Mouse (Mus musculus) retina, postnatal 1 day (tissue): ENCODE data around the gene Rtel1.

Experiments used
- DNase-seq: peaks from one replicate; pipeline ENCODE4 v3.0.0-alpha.2; 2012

Rtel1 gene

DNA sequence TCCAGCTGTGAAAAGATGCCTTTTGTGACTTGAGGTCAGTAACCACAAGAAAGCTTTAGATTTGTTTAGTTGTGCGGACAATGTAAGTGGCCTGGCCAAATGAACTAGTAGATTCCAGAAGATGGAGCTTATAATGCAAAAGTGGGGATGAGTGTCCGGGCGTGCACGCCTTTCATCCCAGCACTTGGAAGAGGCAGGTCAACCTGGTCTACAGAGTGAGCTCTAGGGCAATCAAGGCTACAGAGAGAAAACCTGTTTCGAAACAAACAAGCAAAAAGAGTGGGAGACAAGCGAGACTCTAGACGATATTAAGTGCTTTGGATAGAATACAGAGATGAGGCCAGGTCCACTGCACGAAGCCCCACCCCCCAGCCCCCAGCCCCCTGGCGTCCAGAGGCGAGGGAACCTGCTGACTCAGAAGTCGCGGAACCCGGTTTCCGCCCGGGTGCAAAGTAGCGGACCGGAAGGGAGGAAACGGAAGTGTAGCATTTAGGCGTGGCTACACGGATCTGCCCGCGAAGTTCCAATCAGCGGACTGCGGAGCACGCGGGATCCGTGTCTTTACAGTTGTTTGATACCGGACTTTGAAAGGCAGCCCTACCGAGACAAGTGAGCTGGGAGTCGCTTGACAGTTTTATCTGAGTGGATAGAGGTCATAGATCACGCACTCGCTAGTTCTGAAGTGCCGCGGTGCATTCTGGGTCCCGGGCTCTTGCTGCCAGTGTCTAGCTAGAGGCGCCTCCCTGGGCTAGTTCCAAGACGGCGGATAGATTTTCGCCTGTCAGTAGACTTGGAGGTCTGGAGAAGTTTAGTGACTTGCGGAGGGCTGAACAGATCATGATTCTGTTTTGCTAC lies at the start of gene Rtel1:
Rtel1 (plus strand) TSS at position 492 of the 855 bp plus-strand sequence.
- DNase-seq: peak; percentile 94

DNA sequence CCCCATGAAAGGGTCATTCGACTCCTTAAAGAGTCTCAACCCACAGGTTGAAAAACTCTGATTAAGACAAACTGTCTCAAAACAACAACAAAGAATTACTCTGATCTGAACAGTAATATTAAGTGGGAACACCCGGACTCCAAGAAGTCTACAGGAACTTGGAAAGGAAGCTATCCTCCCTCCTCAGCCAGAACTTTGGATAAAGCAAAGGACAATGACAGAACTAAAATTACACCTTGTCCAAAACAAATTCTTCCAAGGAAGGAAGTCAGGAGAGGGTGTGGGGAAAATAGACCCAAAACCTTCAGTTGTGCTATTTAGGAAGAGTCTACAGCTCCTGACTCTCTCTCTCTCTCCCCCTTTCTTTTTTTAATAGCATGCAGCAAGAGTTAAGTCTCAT lies 47.4 kb upstream of the Rtel1 start:
- no peak for DNase-seq

DNA sequence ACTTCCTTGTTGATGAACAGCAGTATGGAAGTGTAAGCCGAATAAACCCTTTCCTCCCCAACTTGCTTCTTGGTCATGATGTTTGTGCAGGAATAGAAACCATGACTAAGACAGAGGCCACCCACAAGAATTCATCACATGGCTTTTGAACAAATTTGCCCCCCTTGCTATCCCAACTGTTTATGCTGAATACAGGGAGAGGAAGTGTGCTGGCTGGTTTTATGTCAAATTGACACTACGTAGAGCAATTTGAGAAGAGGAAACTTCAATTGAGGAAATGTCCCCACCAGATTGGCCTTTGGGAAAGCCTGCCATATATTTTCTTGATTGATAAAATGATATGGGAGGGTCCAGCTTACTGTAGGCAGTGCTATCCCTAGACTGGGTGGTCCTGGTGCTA lies 45.7 kb upstream of the Rtel1 start:
- DNase-seq: no peak

DNA sequence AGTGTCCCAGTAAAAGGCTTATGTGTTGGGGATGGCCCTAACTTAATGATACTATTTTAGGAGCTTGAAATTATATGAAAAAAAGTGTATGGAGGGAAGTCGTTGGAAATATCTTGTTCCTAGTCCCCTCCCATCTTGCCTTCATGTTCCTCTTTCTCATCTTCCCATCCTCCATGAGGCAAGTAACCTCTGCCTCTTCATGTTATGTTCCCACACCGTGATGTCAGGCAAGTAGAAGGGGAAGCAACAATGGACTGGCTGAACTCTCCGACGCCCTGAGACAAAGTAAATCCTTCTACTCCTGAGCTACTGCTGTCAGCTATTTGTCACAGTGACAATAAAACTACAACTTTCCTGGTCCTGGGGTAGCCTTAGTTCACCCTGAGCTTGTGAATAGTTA lies 44.9 kb upstream of the Rtel1 start:
- DNase-seq: no peak

DNA sequence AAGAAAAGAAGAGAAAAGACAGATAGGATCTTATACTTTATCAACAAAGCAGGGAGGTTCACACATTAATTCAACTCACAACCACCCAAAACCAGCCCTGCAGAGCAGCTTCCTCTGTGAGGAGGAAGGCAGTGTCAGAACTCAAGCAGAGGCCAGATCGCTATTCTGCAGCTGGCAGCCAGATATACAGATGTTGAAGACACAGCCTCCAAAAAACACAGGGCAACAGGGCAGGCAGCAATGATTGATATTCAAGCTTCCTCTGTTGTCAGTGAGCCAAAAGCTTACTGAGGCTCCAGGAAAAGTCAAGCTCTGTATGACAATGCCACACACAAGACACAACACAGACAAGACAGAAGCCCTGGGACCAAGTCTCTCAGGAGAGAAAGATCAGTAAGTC lies 42.8 kb upstream of the Rtel1 start:
- DNase-seq: no peak

DNA sequence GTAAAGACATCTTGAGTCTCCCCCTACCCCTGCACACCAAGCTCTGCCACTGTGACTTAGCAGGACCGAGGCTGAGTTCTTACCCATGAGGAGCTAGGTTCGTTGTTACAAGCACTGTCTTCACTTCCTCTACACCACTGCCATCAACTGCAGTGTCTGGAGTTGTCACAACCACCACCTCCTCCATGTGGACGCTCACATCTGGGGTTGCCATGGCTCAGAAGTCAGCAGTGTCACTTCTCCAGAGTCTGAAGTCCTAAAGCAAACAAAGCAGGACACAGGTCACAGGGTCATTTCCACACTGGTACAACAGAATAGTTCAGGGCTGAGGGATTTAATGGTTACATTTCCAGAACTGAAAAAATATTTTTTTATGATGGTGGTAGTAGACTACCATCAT lies 41.7 kb upstream of the Rtel1 start:
- no peak for DNase-seq

DNA sequence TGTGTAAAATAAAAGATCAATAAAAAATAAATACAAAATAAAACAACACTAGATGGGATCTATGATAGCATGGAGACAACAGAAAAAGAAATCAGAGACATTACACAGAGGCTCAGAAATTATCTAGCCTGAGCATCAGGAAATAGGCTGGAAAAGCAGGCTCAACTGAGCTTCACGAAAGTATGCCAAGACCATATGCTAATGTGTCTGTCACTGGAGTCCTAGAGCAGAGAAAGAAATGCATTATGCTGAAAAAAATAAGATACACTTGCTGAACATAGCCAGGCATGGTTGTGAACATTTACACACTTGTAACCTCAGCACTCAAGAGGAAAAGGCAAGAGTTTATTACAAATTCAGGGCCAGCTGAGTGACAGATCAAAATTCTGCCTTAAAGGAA lies 39.6 kb upstream of the Rtel1 start:
- DNase-seq: no peak

DNA sequence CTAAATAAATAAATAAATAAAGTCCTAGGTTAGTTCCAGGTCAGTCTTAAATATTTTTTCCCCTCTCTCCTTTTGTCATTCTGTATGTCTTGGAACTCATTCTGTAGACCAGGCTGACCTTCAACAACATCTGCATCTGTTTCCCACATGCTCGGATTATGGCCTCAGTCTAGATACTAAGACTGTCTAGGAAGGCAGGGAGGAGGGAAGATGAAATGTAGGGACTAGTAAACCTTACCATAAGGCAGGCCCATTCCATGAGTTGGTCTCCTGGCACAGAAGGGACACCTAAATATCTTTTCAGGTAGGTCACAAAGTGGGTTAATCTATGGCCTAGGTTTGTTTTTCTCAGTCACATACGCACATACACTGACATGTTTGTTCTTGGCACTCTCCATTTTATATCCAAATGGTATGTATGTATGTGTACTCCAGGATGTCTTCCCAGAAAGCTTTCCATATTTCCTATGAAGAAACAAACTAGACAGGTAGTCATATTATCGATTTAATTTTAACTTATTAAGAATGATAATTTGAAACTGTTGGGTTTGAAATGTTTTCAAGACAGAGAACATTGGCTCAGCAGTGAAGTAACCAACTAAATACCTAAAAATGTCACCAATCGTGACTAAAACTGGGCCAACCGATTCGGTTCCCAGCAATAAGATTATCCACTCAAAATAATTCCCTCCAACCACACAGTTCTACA lies 32.8 kb upstream of the Rtel1 start:
- peak; percentile 1 for DNase-seq

DNA sequence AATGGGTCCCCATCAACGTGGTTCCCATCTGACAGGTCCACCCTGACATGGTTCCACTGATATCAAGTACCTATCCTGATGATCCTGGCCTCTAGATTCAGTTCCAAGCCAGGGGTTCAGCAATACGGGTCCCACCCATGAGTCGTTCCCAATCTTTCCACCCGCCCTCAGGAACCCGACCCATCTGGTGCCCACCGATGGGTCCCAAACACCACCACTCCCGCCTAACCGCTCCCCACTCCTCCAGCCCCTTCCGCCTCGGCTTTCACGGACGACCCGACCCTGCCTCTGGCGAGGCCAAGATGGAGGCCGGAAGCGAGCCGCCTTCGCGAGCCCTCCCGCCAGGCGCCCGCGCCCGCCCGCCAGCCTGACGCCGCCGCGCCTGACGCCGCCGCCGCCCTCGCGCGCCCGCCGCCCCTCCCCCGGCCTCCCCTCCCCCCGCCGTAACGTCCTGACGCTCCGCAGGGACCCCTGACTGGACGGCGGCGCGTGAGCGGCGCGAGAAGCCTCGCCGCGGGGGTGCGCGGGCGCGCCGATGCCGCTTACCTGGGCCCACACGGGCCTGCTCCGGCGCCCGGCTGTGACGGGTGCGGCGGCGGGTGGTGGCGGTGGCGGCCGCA lies 32.1 kb upstream of the Rtel1 start:
- peak; percentile 91 for DNase-seq

DNA sequence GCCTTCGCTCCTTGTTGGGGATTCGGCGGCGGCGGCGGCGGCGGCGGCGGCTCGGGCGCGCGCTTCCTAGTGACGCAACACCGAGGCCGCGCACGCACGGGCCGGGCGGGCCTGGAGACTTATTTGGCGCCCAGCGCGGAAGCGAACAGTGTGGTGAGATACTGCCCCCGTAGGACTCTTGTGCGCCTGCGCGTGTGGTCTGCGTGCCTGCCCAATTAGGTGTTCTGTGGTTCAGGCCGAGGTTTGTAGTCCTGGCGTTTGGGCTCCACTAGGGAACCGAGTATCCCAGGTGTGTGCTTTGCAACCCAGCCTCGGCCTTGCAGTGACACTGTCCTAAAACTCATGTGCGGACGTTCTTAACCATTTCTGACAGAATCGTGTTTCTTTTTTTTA lies 31.6 kb upstream of the Rtel1 start, which contains the start of gene Gmeb2:
Gmeb2 (minus strand) TSS at position 78 of the 393 bp plus-strand sequence.
- peak; percentile 98 for DNase-seq

DNA sequence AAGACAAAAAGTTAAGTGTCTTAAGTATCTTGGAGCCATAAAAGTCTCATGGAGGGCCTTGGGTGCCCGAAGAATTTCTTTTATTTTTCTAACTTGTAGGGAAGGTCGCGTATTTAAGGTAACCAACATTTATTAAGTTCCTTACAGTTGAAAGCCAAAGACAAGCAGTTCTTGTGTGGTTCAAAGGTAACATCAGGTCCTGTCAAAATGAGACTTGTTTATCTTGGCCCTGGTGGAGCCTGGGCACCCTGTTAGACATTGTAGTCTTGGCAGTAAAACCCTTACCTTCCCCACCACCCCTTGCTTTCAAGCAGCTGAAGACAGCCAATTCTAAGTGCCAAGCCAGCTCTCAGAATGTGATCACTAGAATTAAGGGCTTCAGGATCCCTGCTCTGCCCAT lies 30.8 kb upstream of the Rtel1 start:
- no peak for DNase-seq

DNA sequence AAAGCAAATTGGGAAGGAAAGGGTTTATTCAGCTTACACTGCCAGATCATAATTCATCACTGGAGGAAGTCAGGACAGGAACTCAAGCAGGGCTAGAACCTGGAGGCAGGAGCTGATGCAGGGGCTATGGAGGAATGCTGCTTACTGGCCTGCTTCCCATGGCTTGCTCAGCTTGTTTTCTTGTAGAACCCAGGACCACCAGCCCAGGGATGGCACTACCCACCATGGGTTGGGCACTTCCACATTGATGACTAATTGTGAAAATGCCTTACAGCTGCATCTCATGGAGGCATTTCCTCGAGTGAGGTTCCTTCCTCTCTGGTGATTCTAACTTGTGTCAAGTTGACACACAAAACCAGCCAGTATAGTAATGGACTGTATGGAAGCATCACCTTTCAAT lies 28.6 kb upstream of the Rtel1 start:
- DNase-seq: no peak

DNA sequence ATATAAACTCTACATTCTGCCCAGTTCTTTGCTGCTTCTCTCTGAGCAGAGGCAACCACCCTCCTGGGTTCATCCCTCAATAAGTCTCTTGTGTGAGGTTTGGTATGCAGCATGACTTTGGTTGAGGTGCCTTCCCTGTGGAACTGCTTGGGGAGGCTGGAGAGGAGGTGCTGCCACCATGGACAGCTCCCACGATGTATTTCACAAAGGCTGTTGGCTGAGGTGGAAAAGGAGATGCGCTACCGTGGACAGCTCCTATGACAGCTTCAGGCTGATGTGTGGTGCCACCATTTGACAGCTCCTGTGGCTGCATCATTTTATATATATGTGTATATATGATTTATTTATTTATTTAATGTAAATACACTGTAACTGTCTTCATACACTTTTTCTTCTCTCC lies 17.5 kb upstream of the Rtel1 start:
- DNase-seq: peak; percentile 9

DNA sequence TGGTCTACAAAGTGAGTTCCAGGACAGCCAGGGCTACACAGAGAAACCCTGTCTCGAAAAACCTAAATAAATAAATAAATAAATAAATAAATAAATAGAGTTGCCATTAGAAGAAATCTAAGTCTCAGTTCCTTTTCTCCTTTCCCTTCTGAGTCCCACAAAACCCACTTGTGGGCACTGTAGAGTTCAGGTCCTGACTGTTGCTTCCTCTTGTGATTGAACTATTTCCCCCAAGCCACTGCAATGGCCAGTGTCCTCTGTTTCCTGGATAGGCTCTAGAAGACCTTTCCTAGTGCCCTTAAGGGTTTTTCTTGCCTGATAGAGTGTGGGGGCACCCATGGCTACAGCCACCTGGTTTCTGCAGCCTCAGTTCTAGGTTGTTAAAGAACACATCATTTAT lies 14.6 kb upstream of the Rtel1 start:
- no peak for DNase-seq

DNA sequence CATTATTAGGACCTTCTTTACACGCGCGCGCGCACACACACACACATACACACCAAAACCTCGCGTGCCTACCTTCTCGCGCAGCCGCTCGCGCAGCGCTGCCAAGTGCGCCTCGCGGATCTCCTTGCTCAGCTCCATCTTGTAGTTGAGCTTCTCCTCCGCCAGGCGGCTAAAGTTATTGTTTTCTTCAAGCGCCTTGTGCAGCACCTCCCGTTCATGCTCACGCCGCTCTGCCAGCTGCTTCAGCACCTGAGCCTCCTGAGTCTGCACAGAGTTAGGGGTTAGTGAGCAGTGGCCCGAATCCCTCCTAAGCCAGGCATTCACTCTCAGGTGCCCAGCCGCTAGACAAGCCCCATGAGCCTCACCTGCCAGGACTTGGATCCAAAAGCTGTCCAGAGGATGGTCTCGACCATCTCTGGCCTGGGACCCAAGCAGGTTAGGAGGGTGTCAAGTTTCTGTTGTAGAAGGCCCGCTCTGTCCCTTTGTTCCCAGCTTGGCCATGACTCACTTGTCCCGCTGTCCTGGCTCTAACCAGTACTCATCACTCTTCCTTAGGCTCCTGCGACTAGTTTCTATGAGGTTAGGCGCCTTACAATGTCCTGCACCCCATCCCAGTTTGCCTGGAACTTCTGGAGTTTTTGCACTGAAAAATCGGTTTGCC lies 12.3 kb upstream of the Rtel1 start:
- peak; percentile 79 for DNase-seq

DNA sequence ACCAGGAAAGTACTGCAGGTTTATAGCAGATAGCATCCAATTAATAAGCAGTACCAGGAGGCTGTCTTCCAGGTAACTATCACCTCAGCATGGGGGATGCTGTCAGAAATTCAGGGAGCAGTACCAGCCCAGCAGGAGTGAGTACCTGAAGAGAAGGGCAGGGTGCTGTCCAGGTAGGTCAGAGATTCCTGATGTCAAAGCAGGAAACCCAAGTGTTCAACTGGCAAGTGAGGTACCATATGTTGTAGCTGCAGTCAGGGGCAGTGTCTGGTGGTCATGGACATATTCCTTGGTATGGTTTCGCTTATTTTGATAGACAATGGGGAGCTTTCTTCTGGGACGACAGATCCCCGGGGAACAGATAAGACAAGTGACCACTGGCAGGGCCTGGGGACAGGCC lies 7.1 kb upstream of the Rtel1 start:
- DNase-seq: no peak

DNA sequence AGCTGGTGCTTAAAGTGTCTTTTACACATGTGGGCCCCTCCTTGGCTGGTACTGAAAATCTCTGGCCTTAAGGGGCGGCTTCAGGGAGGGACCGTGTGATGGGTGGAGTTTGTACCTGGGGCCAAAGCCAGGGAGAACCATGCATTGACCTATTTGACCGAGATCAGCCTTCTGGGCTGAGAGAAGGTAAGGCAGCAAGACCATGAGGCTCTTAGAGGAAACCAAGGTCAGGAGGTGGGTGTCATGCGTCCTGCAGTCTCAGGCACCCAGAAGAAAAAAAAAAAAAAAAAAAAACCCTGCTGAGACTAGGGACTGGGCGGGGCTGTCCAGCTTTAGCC lies 6.6 kb upstream of the Rtel1 start:
- DNase-seq: no peak

DNA sequence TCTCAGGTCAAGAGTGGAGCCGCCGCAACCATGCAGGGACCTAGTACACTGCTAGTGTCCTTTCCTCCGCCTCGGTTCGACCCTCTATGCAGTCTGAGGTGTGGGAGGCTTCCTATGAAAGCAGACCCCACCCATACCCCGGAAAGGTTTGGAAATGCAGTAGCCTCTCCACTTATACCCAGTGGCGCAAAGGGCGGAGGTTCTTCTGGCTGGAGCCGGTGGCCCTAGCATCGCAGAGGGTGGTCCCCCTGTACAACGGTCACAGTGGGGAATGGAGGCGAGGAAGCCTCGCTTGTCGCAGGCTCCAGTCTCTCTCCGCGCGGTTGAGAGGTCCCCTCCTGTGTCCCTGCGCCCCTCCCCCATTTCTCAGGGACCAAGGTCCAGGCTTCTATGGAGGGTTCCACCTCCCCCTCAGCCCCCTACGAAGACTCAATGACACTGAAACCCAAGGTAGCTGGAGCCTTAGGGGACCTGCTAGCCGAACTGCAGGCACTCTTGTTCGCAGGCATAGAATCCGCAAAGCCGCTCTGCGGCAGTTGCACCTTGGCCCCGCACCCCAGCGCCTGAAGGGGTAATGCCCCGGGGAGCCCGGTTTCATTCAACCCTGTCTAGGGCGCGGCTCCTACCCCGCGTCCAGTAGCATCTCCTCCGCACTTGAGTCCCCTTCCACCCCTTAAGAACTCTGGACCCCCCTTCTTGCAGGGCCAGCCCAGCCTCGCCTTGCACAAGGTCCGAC lies 6.0 kb upstream of the Rtel1 start:
- peak; percentile 48 for DNase-seq

DNA sequence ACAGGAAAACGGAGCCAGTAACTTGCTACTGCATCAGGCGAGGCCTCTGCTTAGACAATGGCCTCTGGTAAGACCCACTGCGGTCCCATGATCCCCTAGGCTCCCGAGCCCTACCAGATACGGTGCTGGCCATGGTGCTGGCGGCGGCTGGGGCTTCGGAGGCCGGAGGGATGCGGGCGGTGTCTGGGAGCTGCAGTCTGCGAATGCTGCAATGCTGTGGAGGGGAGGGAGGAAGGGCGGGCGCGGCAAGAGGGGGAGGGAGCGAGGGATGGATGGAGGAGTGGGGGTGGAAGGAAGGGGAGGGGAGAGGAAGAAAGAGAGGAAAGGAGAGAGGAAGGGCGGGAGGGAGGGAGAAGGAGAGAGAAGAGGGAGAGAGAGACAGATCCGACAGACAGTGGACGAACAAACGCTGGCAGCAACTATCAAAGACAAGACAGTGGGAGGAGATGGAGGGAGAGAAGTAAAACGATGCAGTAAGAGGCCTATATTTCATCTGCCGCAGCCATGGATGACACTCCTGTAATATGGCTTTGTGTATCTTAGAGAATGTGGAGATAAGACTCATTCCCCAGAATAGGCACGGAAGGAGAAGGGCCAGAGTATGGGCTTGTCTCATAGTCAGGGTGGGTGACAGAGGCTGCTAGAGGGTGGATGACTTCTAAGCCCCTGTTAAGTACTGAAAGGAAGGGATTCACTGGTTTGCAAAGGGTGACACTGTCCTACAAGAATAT lies 5.3 kb upstream of the Rtel1 start, which contains the start of gene Stmn3:
Stmn3 (minus strand) TSS at position 421 of the 731 bp plus-strand sequence.
- DNase-seq: peak; percentile 79

DNA sequence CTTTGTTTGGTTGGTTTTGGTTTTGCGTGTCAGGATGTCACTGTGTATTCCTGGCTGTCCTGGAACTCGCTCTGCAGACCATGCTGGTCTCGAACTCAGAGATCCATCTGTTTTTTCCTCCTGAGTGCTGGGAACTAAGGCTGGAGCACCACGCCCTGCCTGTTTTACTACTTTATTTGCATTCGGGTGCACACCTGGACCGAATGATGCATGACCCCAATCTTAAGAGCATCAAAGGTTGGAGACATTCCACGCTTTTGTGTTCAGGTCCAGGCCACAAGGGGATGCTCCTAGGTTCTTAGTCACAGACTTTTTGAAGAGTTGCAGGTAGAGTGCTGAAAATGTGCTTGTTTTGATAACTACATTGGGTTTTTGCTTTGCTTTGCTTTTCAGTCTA lies 562 bp downstream of the Rtel1 start:
- no peak for DNase-seq

DNA sequence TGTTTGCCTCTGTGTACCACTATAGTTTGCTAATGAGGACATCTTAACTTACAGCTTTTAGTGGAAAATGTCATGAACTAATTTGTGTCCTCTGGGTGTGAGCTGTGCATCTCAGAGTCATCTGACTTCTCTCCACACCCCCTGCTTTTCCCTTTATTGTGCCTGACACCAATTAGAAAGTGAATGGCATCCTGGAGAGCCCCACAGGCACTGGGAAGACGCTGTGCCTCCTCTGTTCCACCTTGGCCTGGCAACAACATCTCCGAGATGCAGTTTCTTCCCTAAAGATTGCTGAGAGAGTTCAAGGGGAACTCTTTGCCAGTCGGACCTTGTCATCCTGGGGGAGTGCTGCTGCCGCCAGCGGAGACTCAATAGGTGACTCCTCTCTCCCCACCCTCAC lies 2.6 kb downstream of the Rtel1 start:
- DNase-seq: no peak

DNA sequence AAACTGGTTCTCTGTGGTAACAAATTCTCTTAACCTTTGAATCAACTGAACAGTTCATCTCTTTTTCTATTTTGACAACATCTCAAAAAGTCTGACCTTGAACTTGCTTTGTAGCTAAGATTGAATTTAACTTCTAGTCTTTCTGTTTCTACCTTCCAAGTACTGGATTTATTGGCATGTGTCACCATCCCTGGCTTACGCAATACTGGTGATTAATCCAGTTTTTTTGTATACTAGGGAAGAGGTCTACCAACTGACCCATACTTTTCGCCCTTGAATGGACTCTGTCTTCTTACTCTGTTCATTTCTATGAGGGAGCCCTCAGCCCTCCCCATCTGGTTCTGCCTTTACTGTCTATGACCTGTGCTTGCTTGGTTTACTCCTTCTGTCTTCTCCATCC lies 6.6 kb downstream of the Rtel1 start:
- no peak for DNase-seq
